Mouse (Mus musculus): ENCODE measurements around the gene Ripk3. TPM values are rescaled to one million over a fixed set of nuclear protein-coding genes. Genes with fewer than 3 reads are reported as not detected.

The Ripk3 gene
- polyA plus RNA-seq, 1 experiment from 2014 or later = 43.3 TPM

DNA sequence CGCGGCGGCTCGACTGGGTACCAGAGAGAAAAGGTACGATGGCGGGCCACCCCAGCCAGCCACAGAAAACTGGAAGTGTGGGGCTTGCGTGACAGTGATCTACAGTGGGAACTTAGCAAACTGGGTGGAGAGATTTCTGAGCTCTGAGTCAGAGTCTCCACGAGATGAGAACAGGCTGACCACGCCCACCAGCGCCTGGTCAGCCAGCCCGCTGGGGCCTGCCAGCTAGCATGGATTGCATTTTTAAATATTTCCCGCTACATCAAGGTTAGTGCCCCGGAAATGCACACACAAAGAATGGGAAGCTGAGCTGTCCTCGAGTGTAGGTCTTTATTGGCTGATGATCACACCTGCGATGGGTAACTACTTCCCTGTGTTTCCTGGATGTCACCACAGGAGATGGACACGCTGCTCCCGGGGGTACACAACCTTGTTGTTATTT is 26.7 kb upstream of the Ripk3 start:
- ATAC-seq (ENCODE audit: low FRiP score, low TSS enrichment) = peak; percentile 81
- peak overlapping the region; percentile 68 for H3K4me2 ChIP-seq (replicated peaks; ENCODE audit: low read depth, low read length)
- peak overlapping the region; percentile 48 for H3K4me3 ChIP-seq (ENCODE audit: low read length)
- 31% methylated on average over 17 of the region's 17 CpGs for WGBS
- H3K36me3 ChIP-seq (ENCODE audit: control insufficient read depth, insufficient read depth, low read length) = no peaks in the 10 kb centered on the region
- no peaks in the 10 kb centered on the region for H3K27me3 ChIP-seq (ENCODE audit: control insufficient read depth, insufficient read depth, low read length)
- no peaks in the 10 kb centered on the region for H3K9me3 ChIP-seq (ENCODE audit: control insufficient read depth, low read length)
- H3K4me1 ChIP-seq (ENCODE audit: control insufficient read depth, insufficient read depth, low read length) = no peaks in the 10 kb centered on the region
- no peak overlapping the region for H3K27ac ChIP-seq (ENCODE audit: low read depth, low read length)
- peak overlapping the region; percentile 52; the same call in 1 of the 2 replicates for H3K9ac ChIP-seq (ENCODE audit: low read depth, low read length)

DNA sequence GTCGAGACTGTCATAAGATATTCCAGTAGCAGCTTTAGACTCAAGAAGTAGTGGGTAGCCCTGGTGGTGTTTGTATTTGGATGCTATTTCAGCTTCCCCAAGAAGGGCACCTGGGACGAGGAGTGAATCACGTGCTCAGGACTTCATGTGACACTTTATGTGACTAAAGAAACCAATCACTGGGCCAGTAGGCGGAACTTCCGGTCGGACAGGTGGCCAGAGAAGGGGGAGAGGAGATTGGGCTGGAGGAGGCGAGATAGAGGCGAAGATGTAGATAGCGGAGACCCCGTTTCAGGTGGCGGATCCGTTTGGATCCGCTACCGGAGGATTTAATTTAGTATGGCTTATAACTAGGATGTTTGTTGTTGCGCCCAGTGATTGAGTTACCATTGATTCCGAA is 26.2 kb upstream of the Ripk3 start:
- peak overlapping the region; percentile 48 for H3K4me3 ChIP-seq (ENCODE audit: low read length)
- no peaks in the 10 kb centered on the region for H3K9me3 ChIP-seq (ENCODE audit: control insufficient read depth, low read length)
- ATAC-seq (ENCODE audit: low FRiP score, low TSS enrichment) = peak; percentile 68; the same call in 1 of the 2 replicates
- H3K27ac ChIP-seq (ENCODE audit: low read depth, low read length) = no peak overlapping the region
- no peaks in the 10 kb centered on the region for H3K4me1 ChIP-seq (ENCODE audit: control insufficient read depth, insufficient read depth, low read length)
- no peaks in the 10 kb centered on the region for H3K36me3 ChIP-seq (ENCODE audit: control insufficient read depth, insufficient read depth, low read length)
- no peaks in the 10 kb centered on the region for H3K27me3 ChIP-seq (ENCODE audit: control insufficient read depth, insufficient read depth, low read length)
- peak overlapping the region; percentile 68 for H3K4me2 ChIP-seq (replicated peaks; ENCODE audit: low read depth, low read length)
- 24% methylated on average over 16 of the region's 16 CpGs for WGBS
- H3K9ac ChIP-seq (ENCODE audit: low read depth, low read length) = peak overlapping the region; percentile 52; the same call in 1 of the 2 replicates

DNA sequence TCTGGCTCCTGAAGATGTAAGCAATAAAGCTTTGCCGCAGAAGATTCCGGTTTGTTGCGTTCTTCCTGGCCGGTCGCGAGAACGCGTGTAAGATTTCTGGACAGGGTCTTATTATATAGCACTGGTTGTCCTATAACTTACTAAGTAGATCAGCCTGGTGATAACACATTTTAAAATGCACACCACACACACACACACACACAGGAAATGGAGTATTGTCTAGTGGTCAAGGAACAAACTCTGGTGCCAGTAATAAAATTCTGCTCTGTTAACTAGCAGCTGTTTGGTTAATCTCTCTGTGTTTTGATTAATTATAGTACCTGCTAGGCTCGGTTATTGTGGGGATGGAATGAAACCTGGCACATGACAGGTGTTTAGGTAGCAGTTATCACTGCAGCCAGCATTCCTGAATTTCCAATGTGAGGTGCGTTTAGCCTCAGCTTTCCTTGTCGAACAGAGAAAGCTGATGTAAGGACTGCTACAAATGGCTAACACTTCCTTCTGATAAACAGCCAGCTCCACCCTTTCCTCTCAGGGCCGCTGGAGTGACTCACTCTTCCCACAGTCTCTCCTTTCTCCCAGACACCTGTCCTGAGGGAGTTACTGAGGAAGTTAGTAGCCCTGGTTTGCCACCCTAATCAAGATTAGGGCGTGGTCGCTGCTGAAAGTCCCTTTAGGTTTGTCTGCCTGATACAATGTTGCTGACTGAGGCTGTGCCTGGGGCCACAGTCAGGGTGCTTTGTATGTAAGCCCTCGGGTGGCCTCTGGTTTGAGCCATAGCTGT is 6.9 kb upstream of the Ripk3 start:
- 78% methylated on average over 15 of the region's 15 CpGs for WGBS
- Histone ChIP-seq H3K27me3 (ENCODE audit: control insufficient read depth, insufficient read depth, low read length) (no peaks in the 10 kb centered on the region), H3K9me3 (ENCODE audit: control insufficient read depth, low read length) (no peaks in the 10 kb centered on the region), H3K9ac (ENCODE audit: low read depth, low read length) (no peak overlapping the region), H3K36me3 (ENCODE audit: control insufficient read depth, insufficient read depth, low read length) (no peaks in the 10 kb centered on the region), H3K4me2 (replicated peaks; ENCODE audit: low read depth, low read length) (no peak overlapping the region), H3K4me3 (ENCODE audit: low read length) (no peak overlapping the region), H3K4me1 (ENCODE audit: control insufficient read depth, insufficient read depth, low read length) (no peaks in the 10 kb centered on the region), H3K27ac (ENCODE audit: low read depth, low read length) (no peak overlapping the region)
- ATAC-seq (ENCODE audit: low FRiP score, low TSS enrichment) = no peak

DNA sequence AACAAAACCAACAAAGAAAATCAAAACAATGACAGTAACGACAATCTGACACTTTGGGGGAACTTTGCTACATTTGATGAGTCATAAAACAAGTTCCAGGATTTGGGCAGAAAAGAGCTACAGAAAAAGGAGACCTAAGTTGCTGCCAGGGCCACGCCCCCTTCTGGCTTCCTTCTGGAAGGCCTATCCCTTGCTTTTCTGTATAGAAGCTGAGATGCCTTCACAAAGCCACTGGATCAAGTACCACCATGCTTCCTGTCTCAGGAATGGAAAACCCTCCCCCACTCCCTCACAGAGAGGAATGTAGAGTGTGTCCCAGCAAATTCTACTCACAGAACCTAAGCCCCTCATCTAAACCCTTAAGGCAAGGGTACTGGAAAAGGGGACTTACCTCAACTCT is 5.3 kb upstream of the Ripk3 start:
- no peak overlapping the region for H3K4me2 ChIP-seq (replicated peaks; ENCODE audit: low read depth, low read length)
- no peaks in the 10 kb centered on the region for H3K4me1 ChIP-seq (ENCODE audit: control insufficient read depth, insufficient read depth, low read length)
- no peak for ATAC-seq (ENCODE audit: low FRiP score, low TSS enrichment)
- no peak overlapping the region for H3K9ac ChIP-seq (ENCODE audit: low read depth, low read length)
- H3K27me3 ChIP-seq (ENCODE audit: control insufficient read depth, insufficient read depth, low read length) = no peaks in the 10 kb centered on the region
- H3K4me3 ChIP-seq (ENCODE audit: low read length) = no peak overlapping the region
- no peaks in the 10 kb centered on the region for H3K9me3 ChIP-seq (ENCODE audit: control insufficient read depth, low read length)
- WGBS = 70% methylated on average over 2 of the region's 2 CpGs
- no peak overlapping the region for H3K27ac ChIP-seq (ENCODE audit: low read depth, low read length)
- H3K36me3 ChIP-seq (ENCODE audit: control insufficient read depth, insufficient read depth, low read length) = no peaks in the 10 kb centered on the region

DNA sequence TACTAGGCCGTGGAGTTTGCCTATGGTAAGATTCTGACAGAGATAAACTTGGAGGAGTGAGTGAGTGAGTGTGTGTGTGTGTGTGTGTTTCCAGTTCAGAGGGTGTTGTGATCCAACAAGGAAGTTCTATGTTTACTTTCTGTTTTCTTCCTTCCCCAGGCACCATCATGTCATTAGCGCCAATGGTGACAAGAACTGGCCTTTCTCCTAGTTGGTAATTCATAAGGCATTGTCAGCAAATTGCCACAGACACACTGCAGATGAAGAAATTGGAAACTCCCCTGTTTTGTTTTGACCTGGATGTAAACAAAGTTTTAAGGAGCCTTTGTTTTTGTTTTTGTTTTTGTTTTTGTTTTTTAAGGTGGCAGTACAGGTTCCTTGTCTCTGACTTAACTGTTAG is 4.8 kb upstream of the Ripk3 start:
- no peak overlapping the region for H3K4me2 ChIP-seq (replicated peaks; ENCODE audit: low read depth, low read length)
- ATAC-seq (ENCODE audit: low FRiP score, low TSS enrichment) = no peak

DNA sequence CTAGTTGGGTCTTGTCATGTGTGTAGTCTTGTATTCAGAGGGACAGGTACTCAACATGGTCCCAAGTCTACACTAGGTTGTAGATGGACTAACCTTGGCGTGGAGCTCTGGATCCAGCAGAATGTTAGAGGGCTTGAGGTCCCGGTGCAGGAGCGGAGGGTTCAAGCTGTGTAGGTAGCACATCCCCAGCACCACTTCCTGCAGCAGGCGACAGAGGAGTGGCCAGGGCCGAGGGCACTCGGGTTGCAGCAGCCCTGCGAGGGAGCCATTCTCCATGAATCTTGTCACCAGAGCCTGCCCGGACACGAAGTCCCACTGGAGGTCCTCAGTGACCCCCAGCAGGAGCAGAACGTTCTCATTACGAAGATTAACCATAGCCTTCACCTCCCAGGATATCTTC is 934 bp downstream of the Ripk3 start:
- ATAC-seq (ENCODE audit: low FRiP score, low TSS enrichment) = no peak
- H3K4me2 ChIP-seq (replicated peaks; ENCODE audit: low read depth, low read length) = peak overlapping the region; percentile 52
- H3K4me1 ChIP-seq (ENCODE audit: control insufficient read depth, insufficient read depth, low read length) = peaks cover 9% of the 10 kb centered on the region
- no peaks in the 10 kb centered on the region for H3K9me3 ChIP-seq (ENCODE audit: control insufficient read depth, low read length)
- peak overlapping the region; percentile 45 for H3K4me3 ChIP-seq (ENCODE audit: low read length)
- H3K27me3 ChIP-seq (ENCODE audit: control insufficient read depth, insufficient read depth, low read length) = no peaks in the 10 kb centered on the region
- H3K9ac ChIP-seq (ENCODE audit: low read depth, low read length) = no peak overlapping the region
- no peak overlapping the region for H3K27ac ChIP-seq (ENCODE audit: low read depth, low read length)
- WGBS = 27% methylated on average over 11 of the region's 11 CpGs
- H3K36me3 ChIP-seq (ENCODE audit: control insufficient read depth, insufficient read depth, low read length) = no peaks in the 10 kb centered on the region

More for the DNA sequence above, 4.8 kb upstream of the Ripk3 start:
- H3K4me1 ChIP-seq (ENCODE audit: control insufficient read depth, insufficient read depth, low read length) = no peaks in the 10 kb centered on the region
- H3K9me3 ChIP-seq (ENCODE audit: control insufficient read depth, low read length) = no peaks in the 10 kb centered on the region
- no peak overlapping the region for H3K9ac ChIP-seq (ENCODE audit: low read depth, low read length)
- 55% methylated on average over 2 of the region's 2 CpGs for WGBS
- no peaks in the 10 kb centered on the region for H3K36me3 ChIP-seq (ENCODE audit: control insufficient read depth, insufficient read depth, low read length)
- H3K27ac ChIP-seq (ENCODE audit: low read depth, low read length) = no peak overlapping the region
- H3K27me3 ChIP-seq (ENCODE audit: control insufficient read depth, insufficient read depth, low read length) = no peaks in the 10 kb centered on the region
- no peak overlapping the region for H3K4me3 ChIP-seq (ENCODE audit: low read length)

DNA sequence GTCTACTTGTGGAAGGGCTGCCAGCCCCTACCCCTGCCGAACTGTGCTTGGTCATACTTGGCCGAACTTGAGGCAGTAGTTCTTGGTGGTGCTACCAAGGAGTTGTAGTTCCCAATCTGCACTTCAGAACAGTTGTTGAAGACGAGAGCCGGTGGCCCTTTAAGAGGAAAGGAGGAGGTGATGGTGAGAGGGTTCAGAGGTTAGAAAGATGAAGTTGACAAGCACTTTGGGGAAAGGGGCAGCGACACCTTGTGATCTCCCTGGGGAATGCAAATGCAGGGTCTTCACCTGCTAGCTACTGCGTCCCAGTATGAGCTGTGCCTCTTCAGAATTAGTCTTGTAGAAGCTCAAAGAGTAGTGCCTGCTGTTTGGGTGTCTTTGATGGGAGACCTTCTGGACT is 3.5 kb downstream of the Ripk3 start:
- Histone ChIP-seq H3K9me3 (ENCODE audit: control insufficient read depth, low read length) (no peaks in the 10 kb centered on the region), H3K36me3 (ENCODE audit: control insufficient read depth, insufficient read depth, low read length) (no peaks in the 10 kb centered on the region), H3K4me2 (replicated peaks; ENCODE audit: low read depth, low read length) (no peak overlapping the region), H3K4me3 (ENCODE audit: low read length) (no peak overlapping the region), H3K4me1 (ENCODE audit: control insufficient read depth, insufficient read depth, low read length) (peaks cover 12% of the 10 kb centered on the region), H3K9ac (ENCODE audit: low read depth, low read length) (no peak overlapping the region), H3K27me3 (ENCODE audit: control insufficient read depth, insufficient read depth, low read length) (peaks cover 7% of the 10 kb centered on the region; the same call in 1 of the 2 replicates), H3K27ac (ENCODE audit: low read depth, low read length) (no peak overlapping the region)
- no peak for ATAC-seq (ENCODE audit: low FRiP score, low TSS enrichment)
- 39% methylated on average over 6 of the region's 6 CpGs for WGBS

DNA sequence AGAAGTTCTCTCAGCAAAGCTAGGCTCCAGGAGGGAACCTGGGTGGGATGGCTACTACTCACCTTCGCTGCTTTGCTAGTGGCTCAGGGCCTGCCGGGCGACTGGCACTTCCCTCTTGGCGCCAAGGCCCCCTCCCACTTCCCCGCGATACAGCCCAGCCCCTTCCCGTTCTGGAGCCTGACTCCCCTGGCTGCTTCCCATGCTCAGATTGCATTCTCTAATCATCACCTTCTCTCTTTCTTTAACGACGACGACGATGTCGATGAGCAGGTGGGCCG is 4.8 kb downstream of the Ripk3 start, which contains the start of gene Adcy4:
Gene Adcy4 (minus strand): TSS at position 138 of the 278 bp plus-strand sequence.
- 0 out of 2 replicates have a peak, but pooled peaks have one; percentile 16 for ATAC-seq (ENCODE audit: low FRiP score, low TSS enrichment)
- H3K4me3 ChIP-seq (ENCODE audit: low read length) = peak within 1 kb of the TSS; percentile 44

DNA sequence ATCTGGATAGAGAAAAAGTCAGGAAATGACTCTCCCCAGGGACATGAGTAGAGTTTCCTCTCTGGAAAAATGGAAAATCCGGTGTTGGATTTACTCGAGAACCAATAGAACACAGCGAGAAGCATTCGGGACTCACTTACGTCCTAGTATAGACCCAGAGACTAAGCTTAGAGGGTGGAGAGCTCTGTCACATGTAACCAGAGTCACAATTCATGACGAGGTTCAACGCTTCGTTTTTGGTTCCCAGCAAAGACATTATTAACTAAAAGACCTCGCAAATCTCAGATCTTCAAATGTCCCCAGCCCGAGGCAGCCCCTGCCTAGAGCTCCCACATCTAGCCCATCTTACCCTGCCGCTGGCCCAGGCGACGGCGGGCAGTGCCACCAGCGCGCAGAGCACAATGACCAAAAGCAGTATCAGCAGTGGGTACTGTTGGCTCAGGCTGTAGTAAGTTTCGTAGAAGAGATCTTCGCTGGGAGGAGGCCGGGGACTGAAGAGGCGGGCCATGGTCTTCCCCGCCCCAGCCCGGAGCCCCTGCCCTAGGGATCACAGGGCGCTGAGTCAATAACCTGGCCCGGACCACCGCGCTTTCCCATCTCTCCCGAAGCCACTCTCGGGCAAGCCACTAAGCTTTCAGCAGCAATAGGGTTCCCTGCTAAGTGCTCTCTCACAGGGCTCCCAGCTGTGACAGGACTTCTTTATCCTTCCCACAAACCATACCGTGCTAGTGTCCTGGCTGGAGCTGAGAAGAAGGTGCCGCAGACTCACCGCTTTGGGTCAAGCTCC is 5.3 kb downstream of the Ripk3 start:
- Histone ChIP-seq H3K9ac (ENCODE audit: low read depth, low read length) (peak overlapping the region; percentile 53), H3K4me2 (replicated peaks; ENCODE audit: low read depth, low read length) (peak overlapping the region; percentile 66), H3K9me3 (ENCODE audit: control insufficient read depth, low read length) (no peaks in the 10 kb centered on the region), H3K4me1 (ENCODE audit: control insufficient read depth, insufficient read depth, low read length) (peaks cover 12% of the 10 kb centered on the region), H3K36me3 (ENCODE audit: control insufficient read depth, insufficient read depth, low read length) (no peaks in the 10 kb centered on the region), H3K4me3 (ENCODE audit: low read length) (peak overlapping the region; percentile 44), H3K27me3 (ENCODE audit: control insufficient read depth, insufficient read depth, low read length) (peaks cover 7% of the 10 kb centered on the region; the same call in 1 of the 2 replicates), H3K27ac (ENCODE audit: low read depth, low read length) (peak overlapping the region; percentile 76)
- 1% methylated on average over 31 of the region's 31 CpGs for WGBS
- peak; percentile 53 for ATAC-seq (ENCODE audit: low FRiP score, low TSS enrichment)

More for the DNA sequence above, 4.8 kb downstream of the Ripk3 start, which contains the start of gene Adcy4:
- H3K27ac ChIP-seq (ENCODE audit: low read depth, low read length) = peak within 1 kb of the TSS; percentile 76
- H3K9me3 ChIP-seq (ENCODE audit: control insufficient read depth, low read length) = no peaks in the 10 kb centered on the region
- H3K36me3 ChIP-seq (ENCODE audit: control insufficient read depth, insufficient read depth, low read length) = no peaks in the 10 kb centered on the region
- peak within 1 kb of the TSS; percentile 53 for H3K9ac ChIP-seq (ENCODE audit: low read depth, low read length)
- peak within 1 kb of the TSS; percentile 66 for H3K4me2 ChIP-seq (replicated peaks; ENCODE audit: low read depth, low read length)
- H3K4me1 ChIP-seq (ENCODE audit: control insufficient read depth, insufficient read depth, low read length) = peaks cover 12% of the 10 kb centered on the region
- WGBS = 3% methylated on average over 13 of the region's 13 CpGs
- H3K27me3 ChIP-seq (ENCODE audit: control insufficient read depth, insufficient read depth, low read length) = peaks cover 7% of the 10 kb centered on the region; the same call in 1 of the 2 replicates
